Mouse (Mus musculus): ENCODE results near the gene Lce3d. TPM values are rescaled to one million over a fixed set of nuclear protein-coding genes. Genes with fewer than 3 reads are reported as not detected.

Lce3d gene
- 26.4 and 44.7 TPM in 2 replicates for polyA plus RNA-seq (2012; rRNA removed)

GRCm38 (mm10) chr3:92957090-92957489 is at the start of gene Lce3d:
Gene Lce3d, plus strand, starts transcription at chr3:92957390.

GRCm38 (mm10) chr3:92926130-92926529 is 31.1 kb upstream of the Lce3d start, which contains the start of gene Lce3a:
Gene Lce3a, minus strand, starts transcription at chr3:92926230.

GRCm38 (mm10) chr3:92932679-92933078 is 24.5 kb upstream of the Lce3d start, which contains the start of gene Lce3b:
Gene Lce3b, plus strand, starts transcription at chr3:92932979.

GRCm38 (mm10) chr3:92944186-92944585 is 13.0 kb upstream of the Lce3d start, which contains the start of gene Lce3c:
Gene Lce3c, plus strand, starts transcription at chr3:92944486.

GRCm38 (mm10) chr3:92966761-92967160 is 9.6 kb downstream of the Lce3d start, which contains the start of gene Lce3e:
Gene Lce3e, plus strand, starts transcription at chr3:92967061.

GRCm38 (mm10) chr3:92991926-92992325 is 34.7 kb downstream of the Lce3d start, which contains the start of gene Lce3f:
Gene Lce3f, plus strand, starts transcription at chr3:92992226.

Other genes with a start within 250 kb of the Lce3d start
- 50.9 and 159 TPM in 2 replicates for gene Lce1e, start 248.3 kb upstream of the Lce3d start, polyA plus RNA-seq (2012; rRNA removed)
- 83.4 and 310 TPM in 2 replicates for gene Lce1f, start 237.0 kb upstream of the Lce3d start, polyA plus RNA-seq (2012; rRNA removed)
- gene Gm38119, start 218.3 kb upstream of the Lce3d start, polyA plus RNA-seq (2012; rRNA removed) = 0.45 and 1.1 TPM in 2 replicates
- 41.5 and 134 TPM in 2 replicates for gene Lce1g, start 205.1 kb upstream of the Lce3d start, polyA plus RNA-seq (2012; rRNA removed)
- 63.4 and 161 TPM in 2 replicates for gene Lce1h, start 192.3 kb upstream of the Lce3d start, polyA plus RNA-seq (2012; rRNA removed)
- gene Lce1i, start 178.5 kb upstream of the Lce3d start, polyA plus RNA-seq (2012; rRNA removed) = 70.5 and 204 TPM in 2 replicates
- 58.0 and 193 TPM in 2 replicates for gene Lce1j, start 166.9 kb upstream of the Lce3d start, polyA plus RNA-seq (2012; rRNA removed)
- gene Lce1k, start 149.5 kb upstream of the Lce3d start, polyA plus RNA-seq (2012; rRNA removed) = 34.9 and 89.6 TPM in 2 replicates
- 21.1 and 65.4 TPM in 2 replicates for gene Kprp, start 130.1 kb upstream of the Lce3d start, polyA plus RNA-seq (2012; rRNA removed)
- gene Lce1l, start 106.1 kb upstream of the Lce3d start, polyA plus RNA-seq (2012; rRNA removed) = 33.4 and 88.8 TPM in 2 replicates
- 17.7 and 52.2 TPM in 2 replicates for gene 2310050C09Rik, start 87.2 kb upstream of the Lce3d start, polyA plus RNA-seq (2012; rRNA removed)
- gene Lce3a, start 31.2 kb upstream of the Lce3d start, polyA plus RNA-seq (2012; rRNA removed) = 68.7 and 136 TPM in 2 replicates
- gene Lce3b, start 24.4 kb upstream of the Lce3d start, polyA plus RNA-seq (2012; rRNA removed) = 78.3 and 161 TPM in 2 replicates
- gene Lce3c, start 12.9 kb upstream of the Lce3d start, polyA plus RNA-seq (2012; rRNA removed) = 184 and 421 TPM in 2 replicates
- gene Lce3e, start 9.7 kb downstream of the Lce3d start, polyA plus RNA-seq (2012; rRNA removed) = 54.0 and 187 TPM in 2 replicates
- gene Lce3f, start 34.8 kb downstream of the Lce3d start, polyA plus RNA-seq (2012; rRNA removed) = 126 and 354 TPM in 2 replicates
- 169 and 538 TPM in 2 replicates for gene Crct1, start 58.3 kb downstream of the Lce3d start, polyA plus RNA-seq (2012; rRNA removed)
- 17.4 and 162 TPM in 2 replicates for gene Lce1m, start 61.7 kb downstream of the Lce3d start, polyA plus RNA-seq (2012; rRNA removed)
- not detected in 2 replicates for gene Gm4858, start 111.4 kb downstream of the Lce3d start, polyA plus RNA-seq (2012; rRNA removed)
- gene Crnn, start 187.4 kb downstream of the Lce3d start, polyA plus RNA-seq (2012; rRNA removed) = not detected in 2 replicates
- 0.04 and 0.05 TPM in 2 replicates for gene Flg2, start 239.9 kb downstream of the Lce3d start, polyA plus RNA-seq (2012; rRNA removed)